Mouse (Mus musculus) forebrain, embryonic 11.5 days (tissue): ENCODE measurements around the gene S100a6. TPM values are rescaled to one million over a fixed set of nuclear protein-coding genes. Genes with fewer than 3 reads are reported as not detected.

ENCODE experiments used
- ATAC-seq: fragments of 200-750 bp; cut with Nextera tagmentation; replicated peaks from 2 replicates; pipeline ENCODE4 v1.8.0; 2017; ENCODE audit warnings: moderate TSS enrichment; ENCODE audit not compliant: low FRiP score
- DNase-seq: peaks from one replicate; pipeline ENCODE4 v3.0.0-alpha.2; 2017; ENCODE audit warnings: low spot score
- H3K27ac ChIP-seq: fragments of 300-500 bp; sonication (generic); 2 replicates; pipeline ENCODE4 v1.5.1; 2014; ENCODE audit warnings: low read depth, low read length
- H3K27me3 ChIP-seq: fragments of 300-500 bp; sonication (generic); 2 replicates; pipeline ENCODE4 v1.6.1; 2014; ENCODE audit warnings: mild to moderate bottlenecking, low read length, mixed read lengths; ENCODE audit not compliant: control insufficient read depth, insufficient read depth
- H3K36me3 ChIP-seq: fragments of 300-500 bp; sonication (generic); 2 replicates; pipeline ENCODE4 v1.6.1; 2014; ENCODE audit warnings: mild to moderate bottlenecking, low read length, moderate library complexity, mixed read lengths; ENCODE audit not compliant: control insufficient read depth, insufficient read depth
- H3K4me1 ChIP-seq: fragments of 300-500 bp; sonication (generic); replicated peaks from 2 replicates; pipeline ENCODE4 v1.6.1; 2014; ENCODE audit warnings: low read length, mixed read lengths; ENCODE audit not compliant: control insufficient read depth, insufficient read depth
- H3K4me2 ChIP-seq: fragments of 300-500 bp; sonication (generic); 2 replicates; pipeline ENCODE4 v1.6.1; 2014; ENCODE audit warnings: low read depth, mild to moderate bottlenecking, low read length, moderate library complexity, mixed read lengths; ENCODE audit not compliant: severe bottlenecking
- H3K4me3 ChIP-seq: fragments of 300-500 bp; sonication (generic); 2 replicates; pipeline ENCODE4 v1.5.1; 2014; ENCODE audit warnings: low read depth, low read length
- H3K9ac ChIP-seq: fragments of 300-500 bp; sonication (generic); 2 replicates; pipeline ENCODE4 v1.6.1; 2014; ENCODE audit warnings: low read length
- H3K9me3 ChIP-seq: fragments of 300-500 bp; sonication (generic); 2 replicates; pipeline ENCODE4 v1.6.1; 2016; ENCODE audit warnings: low read length, mixed read lengths; ENCODE audit not compliant: control insufficient read depth
- WGBS: fragments of 180-500 bp; shearing (Covaris S2); extraction: QIAGEN DNeasy Blood & Tissue Kit; methylation state at CpG from one replicate; pipeline ENCODE4 v1.1.7; 2014; 5-methylcytosine and 5-hydroxymethylcytosine counted together
- polyA plus RNA-seq: library from polyadenylated mRNA; unstranded; fragments of >200 nt; fragmentation: Nextera tagmentation; extraction: Ambion mirVana; gene quantifications from 2 replicates; pipeline ENCODE4 v1.2.1, GENCODE M21; 2014

The S100a6 gene
- polyA plus RNA-seq, 1 experiment from 2014 or later: 27.0 TPM

DNA sequence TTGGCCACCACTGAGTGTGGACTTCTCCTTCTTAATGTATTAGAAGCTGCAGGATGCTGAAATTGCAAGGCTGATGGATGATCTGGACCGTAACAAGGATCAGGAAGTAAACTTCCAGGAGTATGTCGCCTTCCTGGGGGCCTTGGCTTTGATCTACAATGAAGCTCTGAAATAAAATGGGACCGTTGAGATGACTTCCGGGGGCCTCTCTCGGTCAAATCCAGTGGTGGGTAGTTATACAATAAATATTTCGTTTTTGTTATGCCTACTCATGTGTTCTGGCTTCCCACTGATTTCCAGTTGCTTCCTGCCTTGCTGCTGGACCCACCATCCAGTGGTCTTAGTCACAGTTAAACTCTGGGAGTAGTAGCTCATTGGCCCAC lies 1.5 kb downstream of the S100a6 start:
- ATAC-seq: no peak
- WGBS: 87% methylated on average over 6 of the region's 6 CpGs

DNA sequence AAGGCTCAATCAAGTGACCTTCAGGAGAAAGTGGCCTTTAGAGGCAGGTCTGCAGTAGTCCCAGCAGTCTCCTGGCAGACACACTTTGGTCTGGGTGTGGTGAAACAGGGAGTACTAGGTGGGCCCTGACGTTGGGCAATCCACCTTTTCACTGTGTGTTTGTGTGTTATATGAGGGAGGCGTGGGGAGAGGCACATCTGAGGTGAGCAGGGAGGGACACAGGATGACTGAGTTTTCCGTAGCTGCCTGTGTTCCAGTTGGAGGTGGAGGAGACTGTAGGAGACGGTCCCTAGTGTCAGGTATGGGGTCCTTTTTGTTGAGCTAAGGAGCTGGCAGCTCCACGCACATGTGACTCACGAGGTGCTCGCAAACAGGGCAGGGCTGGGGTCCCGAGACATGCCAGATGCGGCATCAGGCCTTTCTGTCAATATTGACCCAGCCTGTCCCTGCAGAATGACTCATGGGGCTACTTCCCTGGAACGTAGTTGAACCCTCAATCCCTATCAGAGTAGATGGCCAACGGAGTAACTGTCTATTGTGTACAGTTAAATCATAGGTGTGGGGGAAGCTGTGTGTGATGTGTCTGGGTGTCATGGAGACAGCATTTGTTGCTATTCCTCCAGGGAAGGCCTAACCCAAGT lies 2.0 kb downstream of the S100a6 start:
- Histone ChIP-seq H3K4me1 (peaks cover 5% of the 10 kb centered on the region; the same call in 1 of the 2 replicates), H3K27me3 (no peaks in the 10 kb centered on the region; the same call in 1 of the 2 replicates), H3K36me3 (no peaks in the 10 kb centered on the region), H3K9me3 (peaks cover 3% of the 10 kb centered on the region; the same call in 1 of the 2 replicates), H3K4me2 (no peak overlapping the region), H3K4me3 (no peak overlapping the region), H3K27ac (no peak overlapping the region), H3K9ac (no peak overlapping the region)
- ATAC-seq: no peak
- DNase-seq: no peak
- whole genome bisulfite sequencing: 84% methylated on average over 11 of the region's 11 CpGs

More for the DNA sequence above, 1.5 kb downstream of the S100a6 start:
- H3K9ac ChIP-seq: no peak overlapping the region
- no peak overlapping the region for H3K27ac ChIP-seq
- no peaks in the 10 kb centered on the region for H3K36me3 ChIP-seq
- peaks cover 3% of the 10 kb centered on the region; the same call in 1 of the 2 replicates for H3K9me3 ChIP-seq
- DNase-seq: no peak
- H3K4me2 ChIP-seq: no peak overlapping the region
- no peak overlapping the region for H3K4me3 ChIP-seq
- H3K27me3 ChIP-seq: no peaks in the 10 kb centered on the region; the same call in 1 of the 2 replicates
- H3K4me1 ChIP-seq: peaks cover 5% of the 10 kb centered on the region; the same call in 1 of the 2 replicates

DNA sequence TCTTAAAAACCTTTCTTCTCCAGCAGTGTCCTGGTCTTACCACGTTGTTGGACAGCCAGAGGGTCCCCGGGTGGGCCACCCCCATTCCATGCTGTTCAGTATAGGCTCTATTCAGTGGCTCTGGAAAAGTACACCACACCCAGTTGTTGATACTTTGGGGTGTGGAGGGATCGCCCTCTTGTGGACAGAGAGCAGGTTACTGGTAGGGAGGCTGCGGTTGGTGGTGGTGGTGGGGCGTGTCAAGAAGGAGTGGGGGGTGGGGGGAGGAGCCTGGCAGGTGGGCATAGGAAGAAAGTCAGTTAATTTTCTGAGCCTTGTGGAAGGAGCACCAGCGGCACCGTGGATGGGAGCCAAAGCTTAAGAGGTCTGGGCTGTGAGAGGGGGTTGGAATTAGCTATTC lies 2.7 kb downstream of the S100a6 start:
- DNase-seq (peak; percentile 63), ATAC-seq (peak; percentile 53)
- Histone ChIP-seq H3K4me2 (no peak overlapping the region), H3K4me1 (peaks cover 5% of the 10 kb centered on the region; the same call in 1 of the 2 replicates), H3K27ac (no peak overlapping the region), H3K36me3 (no peaks in the 10 kb centered on the region), H3K27me3 (no peaks in the 10 kb centered on the region; the same call in 1 of the 2 replicates), H3K9me3 (peaks cover 3% of the 10 kb centered on the region; the same call in 1 of the 2 replicates), H3K4me3 (no peak overlapping the region), H3K9ac (no peak overlapping the region)
- 13% methylated on average over 7 of the region's 7 CpGs for WGBS

DNA sequence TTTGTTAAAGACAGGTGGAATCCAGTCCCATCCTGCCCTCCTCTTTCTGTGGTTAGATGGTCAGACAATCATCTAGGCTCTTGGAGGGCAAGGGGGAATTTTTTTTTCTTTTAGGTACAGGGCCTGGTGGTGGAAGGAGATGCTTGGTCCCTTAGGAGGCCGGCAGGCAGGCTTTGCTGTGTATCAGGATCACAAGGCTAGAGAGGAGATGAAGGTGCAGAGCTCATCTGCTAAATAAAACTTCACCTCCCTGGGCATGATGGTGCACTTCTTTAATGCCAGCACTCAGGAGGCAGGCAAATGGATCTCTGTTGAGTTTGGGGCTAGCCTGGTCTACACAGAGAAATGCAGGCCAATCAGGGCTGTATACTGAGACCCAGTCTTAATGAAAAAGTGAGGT lies 3.2 kb downstream of the S100a6 start:
- Histone ChIP-seq H3K9ac (no peak overlapping the region), H3K4me2 (no peak overlapping the region), H3K4me1 (peaks cover 5% of the 10 kb centered on the region; the same call in 1 of the 2 replicates), H3K4me3 (no peak overlapping the region), H3K27me3 (no peaks in the 10 kb centered on the region; the same call in 1 of the 2 replicates), H3K27ac (no peak overlapping the region), H3K36me3 (no peaks in the 10 kb centered on the region), H3K9me3 (peaks cover 3% of the 10 kb centered on the region; the same call in 1 of the 2 replicates)
- no peak for DNase-seq
- WGBS: 87% methylated on average over 1 of the region's 1 CpGs
- no peak for ATAC-seq

DNA sequence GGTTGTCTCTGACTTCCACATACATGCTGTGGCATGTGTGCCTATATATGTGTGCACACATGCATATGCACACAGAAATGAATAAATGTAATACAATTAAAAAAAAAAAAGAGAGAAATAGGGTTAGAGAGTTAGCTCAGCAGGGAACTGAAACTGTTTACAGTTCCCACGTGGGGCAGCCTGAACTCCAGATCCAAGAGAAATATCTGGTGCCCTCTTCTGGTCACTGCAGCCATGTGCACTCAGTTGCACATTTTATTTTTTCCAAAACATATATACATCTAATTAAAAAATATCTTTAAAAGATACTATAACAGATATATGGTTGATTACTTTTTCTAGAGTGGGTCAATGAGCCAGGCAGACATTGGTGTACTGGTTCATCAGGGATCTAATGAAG lies 4.9 kb downstream of the S100a6 start:
- ATAC-seq (no peak), DNase-seq (no peak)
- no peak overlapping the region for H3K27ac ChIP-seq
- no peak overlapping the region for H3K4me3 ChIP-seq
- peaks cover 3% of the 10 kb centered on the region; the same call in 1 of the 2 replicates for H3K9me3 ChIP-seq
- H3K9ac ChIP-seq: no peak overlapping the region
- no peak overlapping the region for H3K4me2 ChIP-seq
- H3K36me3 ChIP-seq: no peaks in the 10 kb centered on the region
- H3K27me3 ChIP-seq: no peaks in the 10 kb centered on the region; the same call in 1 of the 2 replicates
- WGBS: 24% methylated on average over 1 of the region's 1 CpGs
- peaks cover 5% of the 10 kb centered on the region; the same call in 1 of the 2 replicates for H3K4me1 ChIP-seq

DNA sequence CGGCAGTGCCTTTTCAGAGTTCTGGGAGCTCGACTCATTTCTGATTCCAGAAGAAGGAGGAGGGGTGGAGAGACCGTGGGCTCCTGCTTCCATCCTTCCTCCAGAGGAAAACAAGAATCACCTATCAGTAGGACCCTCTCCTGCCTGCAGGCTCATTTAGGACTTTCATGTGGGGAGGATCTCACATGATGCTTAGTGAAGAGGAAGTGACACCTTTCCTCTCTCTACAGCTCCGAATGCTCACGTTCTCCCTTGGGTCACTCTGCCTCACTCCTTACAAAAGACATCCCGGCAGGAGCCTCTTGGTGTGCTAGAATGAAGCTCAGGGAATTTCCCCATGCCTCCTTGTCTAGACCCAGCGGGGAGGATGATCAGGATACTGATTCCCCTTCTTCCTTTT lies 8.9 kb downstream of the S100a6 start:
- no peaks in the 10 kb centered on the region for H3K27me3 ChIP-seq
- 56% methylated on average over 7 of the region's 7 CpGs for WGBS
- no peak overlapping the region for H3K4me2 ChIP-seq
- ATAC-seq (no peak), DNase-seq (no peak)
- no peak overlapping the region for H3K9ac ChIP-seq
- peaks cover 3% of the 10 kb centered on the region; the same call in 1 of the 2 replicates for H3K9me3 ChIP-seq
- H3K4me1 ChIP-seq: peaks cover 9% of the 10 kb centered on the region; the same call in 1 of the 2 replicates
- H3K36me3 ChIP-seq: no peaks in the 10 kb centered on the region
- H3K4me3 ChIP-seq: no peak overlapping the region
- no peak overlapping the region for H3K27ac ChIP-seq

DNA sequence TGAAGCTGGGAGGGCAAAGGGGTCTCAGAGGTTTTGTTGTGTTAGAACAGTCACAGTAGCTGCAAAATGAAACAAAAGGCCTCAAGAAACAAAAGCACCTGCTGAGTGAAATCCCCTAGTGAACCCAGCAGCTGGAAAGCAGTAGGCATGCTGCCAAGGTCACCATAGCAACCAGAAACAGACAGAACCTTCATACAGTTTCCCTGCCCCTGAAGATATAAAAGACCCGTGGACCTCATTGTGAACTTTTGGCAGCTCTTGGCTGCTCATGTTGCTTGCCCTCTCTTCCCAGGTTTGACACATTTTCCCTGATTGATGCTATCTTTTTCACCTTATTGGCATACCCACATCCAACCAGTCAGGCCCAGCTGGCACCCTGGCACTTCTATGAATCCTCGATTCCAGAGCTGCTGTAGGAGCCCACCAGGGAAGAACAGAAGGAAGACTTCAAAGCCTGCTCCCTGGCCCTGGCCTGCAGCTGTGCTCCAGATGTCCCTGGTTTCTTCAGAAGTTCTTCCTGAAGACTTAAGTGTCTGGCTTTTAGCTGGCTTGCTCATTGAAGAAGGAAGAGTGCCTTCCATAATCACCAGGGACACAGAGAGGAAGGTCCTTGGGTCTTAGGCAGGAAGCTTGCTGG lies 10.9 kb downstream of the S100a6 start:
- Histone ChIP-seq H3K9ac (no peak overlapping the region), H3K4me3 (no peak overlapping the region), H3K4me2 (no peak overlapping the region), H3K27me3 (no peaks in the 10 kb centered on the region), H3K36me3 (no peaks in the 10 kb centered on the region), H3K4me1 (peaks cover 9% of the 10 kb centered on the region; the same call in 1 of the 2 replicates), H3K9me3 (no peaks in the 10 kb centered on the region), H3K27ac (peak overlapping the region; percentile 27)
- DNase-seq: peak; percentile 72
- ATAC-seq: peak; percentile 72
- WGBS: 18% methylated on average over 2 of the region's 2 CpGs

DNA sequence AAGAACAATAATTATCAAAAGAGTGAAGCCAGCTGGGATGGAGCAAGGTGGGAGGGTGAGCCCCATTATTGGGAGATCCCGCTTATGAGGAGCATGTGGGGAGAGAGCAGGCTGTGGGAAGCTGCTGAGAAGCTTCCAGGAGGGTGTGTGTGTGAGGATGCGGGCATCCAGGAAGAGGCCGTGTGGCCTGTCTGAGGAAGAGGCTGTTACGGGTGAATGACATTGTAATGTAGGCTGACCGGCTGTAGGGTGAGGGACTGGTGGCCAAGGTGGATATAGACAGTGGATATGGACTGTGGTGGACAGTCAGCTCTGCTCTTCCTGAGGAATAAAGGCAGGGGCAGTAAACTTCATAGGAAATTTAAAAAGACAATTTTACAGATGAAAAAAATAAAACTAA lies 12.8 kb downstream of the S100a6 start:
- H3K27ac ChIP-seq: no peak overlapping the region
- DNase-seq (no peak), ATAC-seq (no peak)
- H3K4me3 ChIP-seq: no peak overlapping the region
- no peaks in the 10 kb centered on the region for H3K36me3 ChIP-seq
- no peaks in the 10 kb centered on the region for H3K9me3 ChIP-seq
- H3K9ac ChIP-seq: no peak overlapping the region
- WGBS: 82% methylated on average over 5 of the region's 5 CpGs
- H3K27me3 ChIP-seq: no peaks in the 10 kb centered on the region
- peaks cover 9% of the 10 kb centered on the region; the same call in 1 of the 2 replicates for H3K4me1 ChIP-seq
- H3K4me2 ChIP-seq: no peak overlapping the region
